Mouse (Mus musculus): ENCODE data around the gene Ccdc28a. TPM values are rescaled to one million over a fixed set of nuclear protein-coding genes. Genes with fewer than 3 reads are reported as not detected.

Ccdc28a gene
- 64.7 and 74.1 TPM in 2 replicates for polyA plus RNA-seq (2012; rRNA removed)

- Histone ChIP-seq H3K27ac (ENCODE audit: insufficient read depth, low read length) (peak within 1 kb of the TSS; percentile 87), H3K4me1 (ENCODE audit: control insufficient read depth, insufficient read depth, low read length) (no peaks in the 10 kb centered on the region), H3K4me3 (ENCODE audit: insufficient read depth, low read length) (peak within 1 kb of the TSS; percentile 68)
- TF ChIP-seq CTCF (IDR thresholded peaks at IDR 0.05; ENCODE audit: extremely low read depth, insufficient read depth, low read length) (no peak), POLR2A (IDR thresholded peaks at IDR 0.05; ENCODE audit: extremely low read depth, insufficient read depth, low read length) (peak; percentile 95)
Measured at GRCm38 (mm10) chr10:18234560-18235401, at the start of gene Ccdc28a. Gene Ccdc28a (minus strand): TSS chr10:18234998.

- Histone ChIP-seq H3K4me1 (ENCODE audit: control insufficient read depth, insufficient read depth, low read length) (no peaks in the 10 kb centered on the region), H3K27ac (ENCODE audit: insufficient read depth, low read length) (no peak overlapping the region), H3K4me3 (ENCODE audit: insufficient read depth, low read length) (no peak overlapping the region)
- TF ChIP-seq POLR2A (IDR thresholded peaks at IDR 0.05; ENCODE audit: extremely low read depth, insufficient read depth, low read length) (no peak), CTCF (IDR thresholded peaks at IDR 0.05; ENCODE audit: extremely low read depth, insufficient read depth, low read length) (no peak)
Measured at GRCm38 (mm10) chr10:18283991-18284390, 49.2 kb upstream of the Ccdc28a start.

- H3K27ac ChIP-seq (ENCODE audit: insufficient read depth, low read length), result no peak overlapping the region
- no peaks in the 10 kb centered on the region for H3K4me1 ChIP-seq (ENCODE audit: control insufficient read depth, insufficient read depth, low read length)
- H3K4me3 ChIP-seq (ENCODE audit: insufficient read depth, low read length), result no peak overlapping the region
- TF ChIP-seq POLR2A (IDR thresholded peaks at IDR 0.05; ENCODE audit: extremely low read depth, insufficient read depth, low read length), result no peak
- TF ChIP-seq CTCF (IDR thresholded peaks at IDR 0.05; ENCODE audit: extremely low read depth, insufficient read depth, low read length), result no peak
Measured at GRCm38 (mm10) chr10:18276090-18276734, 41.4 kb upstream of the Ccdc28a start.

- Histone ChIP-seq H3K27ac (ENCODE audit: insufficient read depth, low read length) (no peak overlapping the region), H3K4me3 (ENCODE audit: insufficient read depth, low read length) (no peak overlapping the region), H3K4me1 (ENCODE audit: control insufficient read depth, insufficient read depth, low read length) (no peaks in the 10 kb centered on the region)
- TF ChIP-seq POLR2A (IDR thresholded peaks at IDR 0.05; ENCODE audit: extremely low read depth, insufficient read depth, low read length), result no peak
- TF ChIP-seq CTCF (IDR thresholded peaks at IDR 0.05; ENCODE audit: extremely low read depth, insufficient read depth, low read length), result no peak
Measured at GRCm38 (mm10) chr10:18251345-18251744, 16.5 kb upstream of the Ccdc28a start.

- TF ChIP-seq CTCF (IDR thresholded peaks at IDR 0.05; ENCODE audit: extremely low read depth, insufficient read depth, low read length), result peak; percentile 18; the same call in 1 of the 2 replicates
- no peak for TF ChIP-seq POLR2A (IDR thresholded peaks at IDR 0.05; ENCODE audit: extremely low read depth, insufficient read depth, low read length)
Measured at GRCm38 (mm10) chr10:18243614-18244013, 8.8 kb upstream of the Ccdc28a start.

GRCm38 (mm10) chr10:18237191-18237590 lies 2.4 kb upstream of the Ccdc28a start:
- Histone ChIP-seq H3K4me1 (ENCODE audit: control insufficient read depth, insufficient read depth, low read length) (no peaks in the 10 kb centered on the region), H3K27ac (ENCODE audit: insufficient read depth, low read length) (no peak overlapping the region), H3K4me3 (ENCODE audit: insufficient read depth, low read length) (no peak overlapping the region)
- no peak for TF ChIP-seq CTCF (IDR thresholded peaks at IDR 0.05; ENCODE audit: extremely low read depth, insufficient read depth, low read length)
- no peak for TF ChIP-seq POLR2A (IDR thresholded peaks at IDR 0.05; ENCODE audit: extremely low read depth, insufficient read depth, low read length)

More at GRCm38 (mm10) chr10:18243614-18244013, 8.8 kb upstream of the Ccdc28a start:
- H3K4me3 ChIP-seq (ENCODE audit: insufficient read depth, low read length), result no peak overlapping the region
- no peak overlapping the region for H3K27ac ChIP-seq (ENCODE audit: insufficient read depth, low read length)
- no peaks in the 10 kb centered on the region for H3K4me1 ChIP-seq (ENCODE audit: control insufficient read depth, insufficient read depth, low read length)

GRCm38 (mm10) chr10:18236328-18236927 lies 1.6 kb upstream of the Ccdc28a start:
- Histone ChIP-seq H3K4me3 (ENCODE audit: insufficient read depth, low read length) (no peak overlapping the region), H3K27ac (ENCODE audit: insufficient read depth, low read length) (no peak overlapping the region), H3K4me1 (ENCODE audit: control insufficient read depth, insufficient read depth, low read length) (no peaks in the 10 kb centered on the region)
- no peak for TF ChIP-seq CTCF (IDR thresholded peaks at IDR 0.05; ENCODE audit: extremely low read depth, insufficient read depth, low read length)
- TF ChIP-seq POLR2A (IDR thresholded peaks at IDR 0.05; ENCODE audit: extremely low read depth, insufficient read depth, low read length), result no peak

GRCm38 (mm10) chr10:18235402-18235747 lies 577 bp upstream of the Ccdc28a start:
- no peaks in the 10 kb centered on the region for H3K4me1 ChIP-seq (ENCODE audit: control insufficient read depth, insufficient read depth, low read length)
- peak overlapping the region; percentile 54; the same call in 1 of the 2 replicates for H3K27ac ChIP-seq (ENCODE audit: insufficient read depth, low read length)
- peak overlapping the region; percentile 68 for H3K4me3 ChIP-seq (ENCODE audit: insufficient read depth, low read length)
- no peak for TF ChIP-seq CTCF (IDR thresholded peaks at IDR 0.05; ENCODE audit: extremely low read depth, insufficient read depth, low read length)
- no peak for TF ChIP-seq POLR2A (IDR thresholded peaks at IDR 0.05; ENCODE audit: extremely low read depth, insufficient read depth, low read length)

- no peaks in the 10 kb centered on the region for H3K4me1 ChIP-seq (ENCODE audit: control insufficient read depth, insufficient read depth, low read length)
- no peak overlapping the region for H3K27ac ChIP-seq (ENCODE audit: insufficient read depth, low read length)
- H3K4me3 ChIP-seq (ENCODE audit: insufficient read depth, low read length), result peak overlapping the region; percentile 68; the same call in 1 of the 2 replicates
- TF ChIP-seq POLR2A (IDR thresholded peaks at IDR 0.05; ENCODE audit: extremely low read depth, insufficient read depth, low read length) (no peak), CTCF (IDR thresholded peaks at IDR 0.05; ENCODE audit: extremely low read depth, insufficient read depth, low read length) (no peak)
Measured at GRCm38 (mm10) chr10:18233891-18234290, 907 bp downstream of the Ccdc28a start.

Measured in cortical plate, adult 2 months (tissue).